Mouse (Mus musculus): ENCODE data around the gene Lrmda. TPM values are rescaled to one million over a fixed set of nuclear protein-coding genes. Genes with fewer than 3 reads are reported as not detected.

The Lrmda gene
- total RNA-seq, 2 experiments from 2014 or later, result 2.3 to 3.1 TPM

DNA sequence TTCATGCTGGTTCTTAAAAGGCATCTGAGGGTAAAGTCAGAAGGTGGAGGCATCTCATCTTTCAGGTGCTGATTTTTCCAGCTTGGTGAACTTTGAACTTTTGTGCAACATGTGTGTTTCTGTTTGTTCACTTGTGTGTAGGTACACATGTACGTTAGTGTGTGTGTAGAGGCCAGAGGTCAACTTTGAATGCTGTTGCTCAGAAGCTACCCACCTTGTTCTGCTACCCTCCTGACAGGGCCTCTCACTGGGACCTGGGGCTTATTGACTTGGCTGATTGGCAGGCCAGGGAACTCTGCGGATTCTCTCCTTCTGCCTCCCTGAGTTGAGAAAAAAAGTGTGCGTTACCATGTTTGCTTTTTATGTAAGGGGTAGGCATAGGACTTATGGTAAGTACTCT lies 203.1 kb downstream of the Lrmda start:
- DNase-seq (ENCODE audit: low spot score), result no peak

- no peak for DNase-seq (ENCODE audit: low spot score)
Observed at GRCm38 (mm10) chr14:22226205-22226604, 206.7 kb downstream of the Lrmda start.

DNA sequence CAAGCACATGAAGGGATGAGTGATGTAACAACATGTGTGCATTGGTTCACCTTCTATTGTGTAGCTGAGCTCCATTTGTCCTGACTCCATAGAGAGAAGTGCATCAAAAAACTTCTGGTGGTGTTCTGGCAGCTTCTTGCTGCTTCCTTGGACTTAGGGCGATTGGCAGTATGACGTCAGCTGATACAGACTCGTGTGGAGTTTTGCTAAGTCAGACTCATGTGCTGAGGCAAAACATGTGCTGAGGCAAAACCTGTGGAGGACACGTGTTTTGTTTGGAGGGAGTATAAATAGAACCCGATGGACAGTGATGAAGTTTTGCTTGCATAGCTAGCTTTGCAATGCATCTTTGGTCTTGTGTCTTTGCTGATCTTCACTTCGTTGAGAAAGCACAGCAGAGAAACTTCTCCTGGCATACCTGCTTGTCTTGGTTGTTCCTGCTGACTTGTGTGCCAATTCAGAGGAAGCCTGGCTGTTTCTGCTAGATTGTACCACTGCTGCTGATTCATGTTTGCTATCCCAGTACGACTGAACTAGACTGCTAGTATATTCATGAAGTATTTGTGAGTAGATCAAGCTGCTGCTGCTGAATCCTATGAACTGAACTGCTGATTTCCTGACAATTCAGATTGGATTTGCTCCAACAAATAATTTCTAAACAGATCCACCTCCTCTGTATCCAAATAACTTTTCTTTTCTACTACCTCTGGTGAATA lies 208.9 kb downstream of the Lrmda start:
- no peak for DNase-seq (ENCODE audit: low spot score)

DNA sequence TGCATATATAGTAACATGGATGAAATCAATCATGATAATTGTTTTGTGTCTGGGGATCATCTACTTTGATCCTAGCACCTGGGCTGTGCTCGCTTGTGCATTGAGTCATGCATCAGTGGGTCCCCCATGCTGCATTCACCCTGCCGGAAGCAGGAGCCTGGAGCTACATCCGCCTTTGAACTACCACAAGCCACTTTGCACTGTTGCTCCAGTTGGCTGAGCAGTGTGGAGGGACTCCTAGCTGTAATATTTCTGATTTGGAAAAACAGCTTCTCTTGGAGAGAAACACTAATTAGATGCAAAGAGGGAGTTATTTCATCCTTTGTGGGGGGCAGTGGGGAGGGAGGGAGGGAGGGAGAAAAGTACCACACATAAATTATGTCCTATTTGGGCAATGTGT lies 220.8 kb downstream of the Lrmda start:
- DNase-seq (ENCODE audit: low spot score), result no peak

DNA sequence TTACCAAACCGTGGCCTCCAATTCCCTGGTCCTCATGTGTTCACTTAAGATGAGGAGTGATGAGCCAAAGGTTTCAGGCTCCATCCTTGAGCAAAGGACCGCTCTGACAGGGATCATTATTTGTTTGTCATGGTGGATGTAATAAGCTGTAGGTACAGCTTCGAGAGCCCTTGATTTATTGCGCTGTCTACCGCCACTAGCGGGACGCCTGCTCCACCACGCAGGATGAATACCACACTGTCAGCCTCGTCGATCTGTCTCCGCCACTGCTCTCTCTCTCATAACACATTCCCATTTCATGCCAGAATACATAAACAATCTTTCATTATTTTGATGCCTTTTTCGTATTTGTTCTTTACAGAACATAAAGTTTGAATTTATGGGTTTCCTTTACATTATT lies 235.9 kb downstream of the Lrmda start:
- DNase-seq (ENCODE audit: low spot score), result no peak

DNA sequence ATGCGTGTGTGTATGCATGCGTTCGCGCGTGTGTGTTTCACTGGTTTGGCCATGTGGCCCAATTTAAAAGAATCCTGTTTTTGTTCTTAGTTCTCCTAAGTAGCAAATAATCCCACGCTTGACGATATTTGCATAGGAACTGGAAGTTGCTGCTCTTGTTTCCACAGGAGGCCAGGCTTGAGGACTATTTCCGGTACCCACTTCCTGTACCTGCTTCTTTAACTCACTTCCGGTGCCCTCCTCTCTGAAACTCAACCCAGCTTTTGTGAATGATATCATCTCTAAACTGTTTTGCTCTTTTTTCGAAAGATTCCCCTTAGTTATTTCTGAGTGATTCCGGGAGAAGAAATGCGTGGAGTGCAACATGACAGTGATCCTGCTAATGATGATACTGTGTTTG lies 236.8 kb downstream of the Lrmda start:
- DNase-seq (ENCODE audit: low spot score), result no peak

DNA sequence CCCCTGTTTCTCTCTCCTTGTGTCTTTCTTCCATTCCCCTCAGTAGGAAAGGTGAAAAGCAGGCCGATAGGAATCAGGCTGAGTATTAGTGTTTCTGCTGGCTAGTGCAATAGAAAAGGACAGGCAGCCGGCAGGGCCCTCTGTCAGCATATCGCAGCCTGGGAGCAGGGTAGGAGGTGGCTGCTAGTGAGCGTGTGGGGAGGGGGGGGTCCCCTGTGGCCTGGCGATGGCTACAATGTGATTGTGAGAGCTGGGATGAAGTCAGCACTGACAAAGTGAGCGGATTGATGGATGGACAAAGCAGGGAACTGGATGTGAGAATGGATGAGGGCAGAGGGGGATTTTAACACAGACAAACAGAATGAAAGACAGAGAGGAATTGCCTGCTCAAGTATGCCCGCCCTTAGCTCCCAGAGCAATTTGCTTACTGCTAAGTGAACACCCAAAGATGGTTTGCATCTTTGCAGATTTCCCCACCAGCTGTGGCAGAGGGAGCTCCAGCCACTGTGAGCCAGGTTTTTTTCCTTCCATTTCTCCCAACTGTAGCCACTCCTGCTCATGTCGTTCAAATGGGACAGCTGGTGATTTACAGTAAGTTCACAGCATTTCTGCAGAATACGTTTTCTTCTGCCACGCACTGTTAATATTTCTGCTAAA lies 240.0 kb downstream of the Lrmda start:
- no peak for DNase-seq (ENCODE audit: low spot score)

DNA sequence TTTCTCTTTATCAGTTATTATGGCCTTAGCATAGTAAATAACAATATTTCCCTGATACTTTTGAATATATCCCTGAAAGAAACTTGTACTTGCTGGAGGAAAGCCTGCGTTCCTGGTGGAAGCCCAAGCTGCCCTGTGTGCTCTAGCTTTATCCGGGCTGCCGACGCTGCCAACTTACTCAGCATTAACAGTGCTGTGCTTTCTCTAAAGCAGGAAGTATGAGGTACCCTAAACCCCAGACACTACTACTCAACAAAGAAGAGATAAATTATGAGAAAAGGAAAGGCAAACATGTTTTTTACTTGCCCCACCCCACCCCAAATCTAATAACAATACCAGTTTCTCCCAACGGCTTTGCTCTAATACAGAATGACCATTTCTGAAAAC lies 240.5 kb downstream of the Lrmda start:
- no peak for DNase-seq (ENCODE audit: low spot score)

DNA sequence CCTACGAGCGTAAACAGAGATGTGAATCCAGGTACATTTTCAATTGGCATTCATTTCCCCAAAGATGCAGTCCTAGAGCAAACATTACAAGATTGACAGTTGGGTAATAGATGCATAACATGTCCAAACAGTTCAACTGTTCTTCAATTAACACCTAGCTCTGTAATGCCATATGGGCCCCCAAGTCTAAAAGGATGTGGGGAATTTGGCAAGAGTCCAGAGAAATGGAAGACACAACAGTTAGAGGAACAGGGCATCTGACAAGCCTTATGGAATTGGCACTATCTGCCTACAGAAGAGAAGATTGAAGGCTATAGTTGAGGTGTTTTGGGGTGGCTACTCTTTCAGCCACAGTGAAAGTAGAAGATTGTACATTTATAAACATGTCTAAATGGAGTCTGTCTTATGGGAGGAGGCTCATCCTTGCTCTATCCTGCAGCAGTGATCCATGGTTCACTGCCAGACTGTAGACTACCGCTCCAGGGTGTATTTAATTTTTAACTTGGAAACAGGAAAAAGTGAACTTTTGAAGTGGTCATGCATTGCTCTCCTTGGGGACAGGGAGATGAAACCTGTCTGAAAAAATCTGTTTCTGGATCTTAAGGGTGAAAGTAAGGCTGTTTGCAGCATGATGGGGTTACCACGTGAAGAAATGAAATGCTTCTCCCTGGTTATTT lies 245.9 kb downstream of the Lrmda start:
- no peak for DNase-seq (ENCODE audit: low spot score)

DNA sequence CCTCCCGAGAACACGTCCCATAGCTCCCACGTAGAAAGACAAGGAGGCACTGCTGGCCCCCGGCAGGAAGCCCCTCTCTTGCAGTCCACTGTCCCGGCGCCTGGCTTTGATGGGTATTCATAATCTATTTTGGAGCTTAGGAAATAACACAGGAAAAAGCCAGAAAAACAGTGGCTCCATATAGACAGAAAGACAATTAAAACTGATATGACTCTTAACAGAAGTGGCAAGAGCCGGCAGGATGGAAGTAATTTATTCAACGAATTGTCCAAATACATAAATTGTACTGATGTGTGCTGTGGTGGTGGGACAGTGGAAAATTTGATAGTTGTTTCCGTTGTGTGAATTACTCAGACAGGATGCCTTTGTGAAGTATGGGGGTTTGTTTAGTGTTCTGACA lies 250.3 kb downstream of the Lrmda start:
- DNase-seq (ENCODE audit: low spot score), result no peak

DNA sequence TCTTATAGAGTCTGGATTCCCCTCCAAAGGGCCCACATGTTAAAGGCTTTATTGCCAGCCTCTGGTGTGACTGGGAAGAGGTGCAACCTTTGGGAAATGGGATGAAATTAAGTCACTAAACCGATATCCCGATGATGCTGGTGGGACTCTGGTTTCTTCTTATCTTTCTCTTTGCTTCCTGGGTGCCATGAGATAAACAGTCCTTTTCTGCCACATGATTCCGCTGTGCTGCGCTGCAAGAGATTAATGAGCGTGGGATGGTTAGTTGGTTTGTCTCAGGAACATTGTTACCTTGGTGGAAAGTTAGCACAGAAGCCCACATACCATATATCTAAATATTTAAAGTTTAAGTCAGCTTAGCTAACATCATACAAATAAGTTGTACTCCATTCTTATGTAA lies 258.5 kb downstream of the Lrmda start:
- no peak for DNase-seq (ENCODE audit: low spot score)

DNA sequence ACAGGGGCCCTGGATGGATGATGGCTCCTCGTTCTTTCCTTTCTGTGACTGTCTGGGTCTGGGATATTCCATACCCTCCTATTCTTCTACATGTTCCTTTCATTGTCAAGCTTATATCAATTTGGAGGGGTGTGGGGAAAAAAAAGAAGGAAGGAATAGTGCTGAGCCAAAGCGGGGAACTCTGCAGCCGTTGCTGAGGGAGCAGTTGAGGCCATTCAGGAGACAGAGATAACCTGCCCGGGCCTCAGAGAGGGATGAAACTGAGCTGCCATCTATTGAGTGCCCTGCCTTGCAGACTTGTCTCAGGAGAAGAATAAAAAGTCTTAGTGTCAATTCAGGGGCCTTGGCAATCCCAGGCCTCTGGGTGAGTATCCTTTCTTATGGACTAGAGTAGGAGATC lies 260.1 kb downstream of the Lrmda start:
- DNase-seq (ENCODE audit: low spot score), result no peak

- no peak for DNase-seq (ENCODE audit: low spot score)
Observed at GRCm38 (mm10) chr14:22281630-22282029, 262.1 kb downstream of the Lrmda start.

- no peak for DNase-seq (ENCODE audit: low spot score)
Observed at GRCm38 (mm10) chr14:22282847-22283246, 263.3 kb downstream of the Lrmda start.

GRCm38 (mm10) chr14:22283722-22284121 lies 264.2 kb downstream of the Lrmda start:
- no peak for DNase-seq (ENCODE audit: low spot score)

DNA sequence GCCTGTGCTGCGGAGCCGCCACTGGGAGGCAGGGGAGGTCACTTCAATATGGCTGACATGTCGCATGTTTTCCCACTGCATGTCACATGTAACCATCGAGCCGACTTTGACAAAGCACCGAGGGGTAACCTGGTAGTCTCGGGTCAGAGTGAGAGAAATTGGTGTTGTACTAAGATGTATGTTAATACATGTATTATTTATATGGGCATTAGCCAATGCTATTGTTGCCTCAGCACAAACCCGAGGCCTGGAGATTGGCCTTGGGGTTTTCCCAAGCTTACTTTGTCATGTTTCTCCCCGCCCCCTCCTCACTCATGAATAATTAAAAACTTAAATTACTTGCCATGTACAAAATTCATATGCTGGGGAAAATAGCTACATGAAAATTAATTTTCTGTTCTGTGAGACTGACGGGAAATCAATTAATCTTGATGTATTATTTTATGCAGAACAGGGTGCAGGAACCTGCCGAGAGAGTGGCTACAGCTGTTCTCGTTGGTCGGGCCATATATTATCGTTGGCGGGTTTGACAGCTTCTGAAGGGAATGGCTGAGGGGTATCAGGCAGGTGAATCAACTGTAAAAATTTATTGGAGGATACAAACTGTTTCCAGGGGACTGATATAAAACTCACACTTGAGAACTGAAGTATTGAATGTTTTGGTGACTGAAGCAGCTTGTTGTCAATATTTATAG lies 265.5 kb downstream of the Lrmda start:
- DNase-seq (ENCODE audit: low spot score), result no peak

DNA sequence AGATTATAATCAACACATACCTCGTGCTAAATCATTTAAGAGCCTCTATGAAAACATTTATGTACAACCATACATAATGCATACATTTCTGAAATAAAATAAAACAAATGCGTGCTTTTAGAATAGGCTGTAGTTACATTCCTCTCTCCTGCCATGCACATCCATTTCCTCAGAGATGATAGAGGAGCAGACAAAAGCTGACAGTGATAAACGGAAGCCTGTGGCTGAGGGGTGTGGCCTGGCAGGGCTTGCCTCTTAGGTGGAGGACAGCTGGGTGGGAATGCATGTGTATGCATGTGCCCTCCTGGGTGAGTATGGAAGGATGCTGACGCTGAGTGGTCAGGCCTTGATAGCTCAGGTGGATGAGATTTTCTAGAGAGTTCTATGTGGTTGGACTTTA lies 266.3 kb downstream of the Lrmda start:
- DNase-seq (ENCODE audit: low spot score), result no peak

DNA sequence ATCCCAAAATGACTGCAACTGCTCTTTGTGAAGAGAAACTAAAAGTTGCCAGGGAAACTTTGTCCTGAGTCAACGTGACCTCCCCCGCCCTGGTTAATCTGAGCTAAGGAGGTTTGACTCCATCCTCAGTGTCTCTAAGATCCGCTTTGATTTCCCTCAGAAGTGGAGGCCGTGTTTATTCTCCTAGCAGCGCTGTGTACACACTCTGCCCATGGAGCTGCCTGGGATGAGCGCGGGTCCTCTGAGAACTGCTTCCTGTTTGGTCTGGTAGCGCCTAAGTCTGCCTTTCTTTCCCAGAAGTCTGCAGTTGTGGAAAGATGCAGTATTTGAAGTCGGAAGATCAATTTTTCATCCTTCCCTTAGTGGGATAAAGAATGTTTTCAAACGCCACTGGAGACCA lies 268.7 kb downstream of the Lrmda start:
- DNase-seq (ENCODE audit: low spot score), result no peak

DNA sequence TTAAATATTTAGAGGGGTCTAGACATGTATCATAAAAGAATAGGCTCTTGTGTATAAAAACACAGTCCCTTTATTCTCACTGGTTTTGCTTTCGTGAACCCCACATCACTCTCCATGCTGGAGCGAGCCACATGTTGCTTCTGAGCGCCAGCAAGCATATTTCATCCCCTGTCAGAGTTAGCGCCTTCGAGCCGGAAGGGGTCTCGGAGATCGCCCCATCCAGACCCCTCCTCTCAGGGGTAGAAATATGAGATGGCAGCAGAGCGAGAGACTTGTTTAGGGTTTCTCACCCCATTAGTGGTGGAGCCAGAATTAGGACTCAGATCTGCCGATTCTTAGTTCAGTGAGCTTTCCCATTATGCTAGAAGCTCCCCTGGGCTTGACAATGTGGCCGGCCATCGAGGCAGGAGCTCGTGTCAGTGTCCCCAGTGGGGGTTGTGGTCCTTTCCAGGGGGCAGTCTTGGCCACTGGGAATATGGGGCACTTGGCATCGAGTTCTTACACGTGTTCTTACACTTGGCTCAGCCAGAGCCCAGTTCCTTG lies 269.9 kb downstream of the Lrmda start:
- DNase-seq (ENCODE audit: low spot score), result no peak

- DNase-seq (ENCODE audit: low spot score), result no peak
Observed at GRCm38 (mm10) chr14:22294371-22294770, 274.9 kb downstream of the Lrmda start.

- no peak for DNase-seq (ENCODE audit: low spot score)
Observed at GRCm38 (mm10) chr14:22296655-22297239, 277.2 kb downstream of the Lrmda start.

DNA sequence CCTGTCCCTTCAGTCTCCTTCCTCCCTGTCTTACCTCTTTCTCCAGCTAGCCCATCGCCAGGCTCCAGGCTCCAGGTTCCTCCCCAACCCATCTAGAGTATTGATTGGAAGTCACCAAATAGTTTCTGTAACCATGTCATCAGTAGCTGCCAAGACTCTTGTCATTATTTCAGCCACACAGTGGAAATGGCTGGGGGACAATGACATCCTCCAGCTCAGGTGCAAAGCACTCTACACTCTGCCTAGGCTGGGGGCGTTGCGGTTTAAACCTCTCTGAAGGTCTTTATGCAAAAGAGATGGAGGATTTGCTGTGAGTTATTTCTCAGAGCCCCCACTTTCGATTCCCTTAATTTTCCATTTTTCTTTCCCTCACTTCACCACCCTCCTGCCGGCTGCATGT lies 287.2 kb downstream of the Lrmda start:
- no peak for DNase-seq (ENCODE audit: low spot score)

Measured in gastrocnemius, adult 18-20 months (tissue).